Mouse (Mus musculus): ENCODE results near the gene Olfr1281. TPM values are rescaled to one million over a fixed set of nuclear protein-coding genes. Genes with fewer than 3 reads are reported as not detected.
"Not testable (repeated sequence)": the region's sequence is repeated elsewhere in the genome, so short reads cannot be mapped to it uniquely, and the experiment has no call there.

Gene Olfr1281
- total RNA-seq (2021): not detected
- long read RNA-seq, experiment 1: 0 reads
- long read RNA-seq, experiment 2: 0 reads

DNA sequence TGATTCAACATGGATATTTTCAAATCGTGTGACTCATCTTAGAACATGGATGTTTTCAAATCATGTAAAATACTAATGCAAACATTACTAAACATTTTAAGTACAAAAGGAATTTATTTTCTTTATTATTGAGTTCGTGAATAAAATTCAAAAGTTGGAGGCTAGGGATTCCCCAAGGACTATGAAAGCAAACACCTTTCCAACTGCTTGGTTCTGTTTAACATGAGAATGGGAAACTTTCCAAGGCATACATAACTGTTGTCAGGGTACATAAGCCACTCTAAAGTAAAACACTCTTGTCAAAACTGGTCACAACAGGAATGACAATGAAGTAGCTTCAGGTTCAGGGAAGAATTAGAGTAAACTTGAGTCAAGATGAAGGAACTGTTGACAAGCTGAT is at the start of gene Olfr1281:
TSS of gene Olfr1281 (plus strand) at position 301 of the 400 bp plus-strand sequence.
- no peak for DNase-seq (ENCODE audit: low spot score)

GRCm38 (mm10) chr2:111289836-111290235 is 36.5 kb upstream of the Olfr1281 start, which contains the start of gene Olfr1278:
Gene Olfr1278, plus strand, starts transcription at chr2:111290136.
- no peak for DNase-seq (ENCODE audit: low spot score)

GRCm38 (mm10) chr2:111298541-111298940 is 27.8 kb upstream of the Olfr1281 start:
- DNase-seq (ENCODE audit: low spot score): no peak

GRCm38 (mm10) chr2:111300374-111300773 is 25.9 kb upstream of the Olfr1281 start, which contains the start of gene Olfr1279:
Gene Olfr1279, plus strand, starts transcription at chr2:111300635.
- no peak for DNase-seq (ENCODE audit: low spot score)

GRCm38 (mm10) chr2:111313717-111314116 is 12.6 kb upstream of the Olfr1281 start, which contains the start of gene Olfr1280:
Gene Olfr1280, plus strand, starts transcription at chr2:111314017.
- no peak for DNase-seq (ENCODE audit: low spot score)

GRCm38 (mm10) chr2:111333721-111334120 is 7.4 kb downstream of the Olfr1281 start:
- DNase-seq (ENCODE audit: low spot score): not testable (repeated sequence)

DNA sequence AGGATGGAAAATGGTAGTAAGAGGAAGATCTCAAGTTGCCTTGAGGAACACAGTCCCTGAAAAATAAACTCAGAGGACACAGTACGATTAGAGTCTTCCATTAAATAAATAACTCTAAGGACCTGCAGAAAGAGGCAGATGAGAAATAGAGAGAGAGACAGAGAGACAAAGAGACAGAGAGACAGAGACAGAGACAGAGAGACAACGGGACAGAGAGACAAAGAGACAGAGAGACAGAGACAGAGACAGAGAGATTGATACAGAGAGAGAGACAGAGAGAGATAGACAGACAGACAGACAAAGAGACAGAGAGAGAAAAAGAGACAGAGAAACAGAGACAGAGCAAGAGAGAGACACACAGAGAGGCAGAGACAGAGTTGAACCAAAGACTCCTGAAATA is 9.7 kb downstream of the Olfr1281 start, which contains the start of gene Olfr1282:
TSS of gene Olfr1282 (minus strand) at position 101 of the 400 bp plus-strand sequence.
- no peak for DNase-seq (ENCODE audit: low spot score)

DNA sequence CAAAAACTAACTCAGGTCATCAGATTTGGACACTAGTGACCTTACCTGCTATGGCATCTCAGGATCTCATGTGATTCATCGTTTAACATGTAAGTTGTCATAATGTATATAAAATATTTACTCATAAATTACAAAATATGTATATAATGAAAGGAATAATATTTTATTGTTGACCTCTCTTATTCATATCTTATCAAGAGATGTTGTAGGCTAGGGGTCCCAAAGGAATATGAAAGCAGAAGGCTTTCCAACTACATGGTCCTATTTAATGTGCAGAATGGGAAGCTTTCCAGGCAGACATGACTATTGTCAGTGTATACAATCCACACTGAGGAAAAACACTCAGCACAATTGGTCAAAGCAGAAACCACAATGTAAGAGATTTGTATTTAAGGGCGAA is 40.2 kb downstream of the Olfr1281 start, which contains the start of gene Olfr1283:
TSS of gene Olfr1283 (plus strand) at position 301 of the 400 bp plus-strand sequence.
- no peak for DNase-seq (ENCODE audit: low spot score)

DNA sequence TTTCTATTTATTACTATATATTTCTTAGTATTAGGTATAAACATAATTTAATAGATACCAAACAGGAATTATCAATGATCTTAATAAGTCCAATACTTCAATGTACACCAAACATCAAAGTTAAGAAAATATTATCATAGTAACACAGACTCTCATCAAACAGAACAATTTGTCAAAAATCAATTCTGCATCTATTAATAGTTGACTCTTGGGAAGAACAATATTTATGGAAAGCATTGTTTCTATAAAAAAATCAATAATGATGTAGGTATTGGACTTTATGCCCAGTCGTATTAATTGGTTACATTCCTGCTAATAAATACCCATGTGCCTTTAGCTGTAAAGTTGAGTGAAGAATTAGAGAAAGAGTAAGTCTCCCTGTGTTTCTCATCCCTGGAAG is 48.9 kb downstream of the Olfr1281 start, which contains the start of gene Olfr1284:
TSS of gene Olfr1284 (plus strand) at position 301 of the 400 bp plus-strand sequence.
- DNase-seq (ENCODE audit: low spot score): no peak

Other genes starting within 250 kb of the Olfr1281 start
- not detected for gene Gm13941, start 220.5 kb upstream of the Olfr1281 start, total RNA-seq (2021)
- gene Gm15130, start 173.6 kb upstream of the Olfr1281 start, total RNA-seq (2021): not detected
- not detected for gene 4930430A15Rik, start 96.9 kb upstream of the Olfr1281 start, total RNA-seq (2021)
- not detected for gene Olfr1275, start 91.2 kb upstream of the Olfr1281 start, total RNA-seq (2021)
- not detected for gene Olfr1276, start 72.0 kb upstream of the Olfr1281 start, total RNA-seq (2021)
- gene Olfr1277, start 52.4 kb upstream of the Olfr1281 start, total RNA-seq (2021): not detected
- gene Olfr1278, start 36.4 kb upstream of the Olfr1281 start, total RNA-seq (2021): not detected
- gene Olfr1279, start 25.9 kb upstream of the Olfr1281 start, total RNA-seq (2021): not detected
- not detected for gene Olfr1280, start 12.5 kb upstream of the Olfr1281 start, total RNA-seq (2021)
- not detected for gene Olfr1282, start 9.6 kb downstream of the Olfr1281 start, total RNA-seq (2021)
- gene Olfr1283, start 40.3 kb downstream of the Olfr1281 start, total RNA-seq (2021): not detected
- not detected for gene Olfr1284, start 49.0 kb downstream of the Olfr1281 start, total RNA-seq (2021)
- not detected for gene Olfr1286, start 96.6 kb downstream of the Olfr1281 start, total RNA-seq (2021)
- gene Olfr1287, start 122.6 kb downstream of the Olfr1281 start, total RNA-seq (2021): not detected
- not detected for gene Olfr1288, start 147.6 kb downstream of the Olfr1281 start, total RNA-seq (2021)
- gene Olfr1289, start 154.3 kb downstream of the Olfr1281 start, total RNA-seq (2021): not detected
- gene Olfr1290, start 167.3 kb downstream of the Olfr1281 start, total RNA-seq (2021): not detected
- gene Olfr1291-ps1, start 170.7 kb downstream of the Olfr1281 start, total RNA-seq (2021): not detected
- not detected for gene Olfr1293-ps, start 198.7 kb downstream of the Olfr1281 start, total RNA-seq (2021)
- gene Olfr1294, start 213.8 kb downstream of the Olfr1281 start, total RNA-seq (2021): not detected
- gene Olfr1295, start 243.2 kb downstream of the Olfr1281 start, total RNA-seq (2021): not detected